Mouse (Mus musculus) thymus, adult 2 months (tissue): ENCODE data around the gene Sap30l. TPM values are rescaled to one million over a fixed set of nuclear protein-coding genes. Genes with fewer than 3 reads are reported as not detected.

Source experiments
- DNase-seq: peaks from one replicate; pipeline ENCODE4 v3.0.0; 2021
- H3K27ac ChIP-seq: fragments of 200-500 bp; 2 replicates; pipeline ENCODE4 v1.5.1; 2012; ENCODE audit warnings: low read length, control low read depth; ENCODE audit not compliant: control insufficient read depth, insufficient read depth
- H3K27me3 ChIP-seq: fragments of 200-500 bp; 2 replicates; pipeline ENCODE4 v1.6.1; 2012; ENCODE audit warnings: mild to moderate bottlenecking, low read length, moderate library complexity, mixed read lengths; ENCODE audit not compliant: control insufficient read depth, insufficient read depth
- H3K36me3 ChIP-seq: fragments of 200-500 bp; 2 replicates; pipeline ENCODE4 v1.6.1; 2012; ENCODE audit warnings: mild to moderate bottlenecking, low read length, moderate library complexity; ENCODE audit not compliant: control insufficient read depth, insufficient read depth
- H3K4me1 ChIP-seq: fragments of 200-500 bp; replicated peaks from 2 replicates; pipeline ENCODE4 v1.6.1; 2012; ENCODE audit warnings: low read length; ENCODE audit not compliant: control insufficient read depth, insufficient read depth
- H3K4me3 ChIP-seq: fragments of 200-500 bp; 2 replicates; pipeline ENCODE4 v1.5.1; 2012; ENCODE audit warnings: mild to moderate bottlenecking, low read length, control low read depth, moderate library complexity; ENCODE audit not compliant: control insufficient read depth, insufficient read depth
- CTCF ChIP-seq: fragments of 200-500 bp; IDR thresholded peaks from 2 replicates; pipeline ENCODE4 v1.5.1; 2012; ENCODE audit warnings: mild to moderate bottlenecking, control low read depth, low read length, moderate library complexity, borderline replicate concordance; ENCODE audit not compliant: control insufficient read depth, poor library complexity, insufficient read depth; ENCODE audit errors: extremely low read depth
- POLR2A ChIP-seq: fragments of 200-500 bp; IDR thresholded peaks from 2 replicates; pipeline ENCODE4 v1.6.1; 2012; ENCODE audit warnings: mild to moderate bottlenecking, low read length, control low read depth, moderate library complexity; ENCODE audit not compliant: control insufficient read depth, poor library complexity, insufficient read depth; ENCODE audit errors: extremely low read depth
- WGBS: fragments of 180-500 bp; shearing (Covaris S2); methylation state at CpG from one replicate; pipeline ENCODE4 v1.1.7; 2018; 5-methylcytosine and 5-hydroxymethylcytosine counted together
- polyA plus RNA-seq: library from polyadenylated mRNA; depleted of rRNA; stranded (reverse); fragments of >200 nt; gene quantifications from 2 replicates; pipeline ENCODE4 v1.2.3, GENCODE M21; 2012

Sap30l gene
- polyA plus RNA-seq, 1 experiment = 37.1 TPM

GRCm38 (mm10) chr11:57805047-57805446 lies 3.6 kb downstream of the Sap30l start:
- no peak overlapping the region for H3K27ac ChIP-seq
- peaks cover 16% of the 10 kb centered on the region for H3K4me1 ChIP-seq
- H3K36me3 ChIP-seq = peaks cover 18% of the 10 kb centered on the region
- DNase-seq = no peak
- H3K27me3 ChIP-seq = no peaks in the 10 kb centered on the region
- 28% methylated on average over 3 of the region's 3 CpGs for WGBS
- no peak overlapping the region for H3K4me3 ChIP-seq
- no peak for TF ChIP-seq CTCF
- TF ChIP-seq POLR2A = no peak

GRCm38 (mm10) chr11:57809017-57809731 lies 7.7 kb downstream of the Sap30l start:
- H3K4me1 ChIP-seq = no peaks in the 10 kb centered on the region; the same call in 1 of the 2 replicates
- H3K27me3 ChIP-seq = no peaks in the 10 kb centered on the region
- no peak for DNase-seq
- H3K4me3 ChIP-seq = no peak overlapping the region
- no peak overlapping the region for H3K27ac ChIP-seq
- peaks cover 25% of the 10 kb centered on the region for H3K36me3 ChIP-seq
- WGBS = 96% methylated on average over 17 of the region's 17 CpGs
- no peak for TF ChIP-seq CTCF
- TF ChIP-seq POLR2A = no peak

- Histone ChIP-seq H3K4me3 (no peak overlapping the region), H3K27ac (no peak overlapping the region), H3K36me3 (peaks cover 25% of the 10 kb centered on the region), H3K27me3 (no peaks in the 10 kb centered on the region), H3K4me1 (no peaks in the 10 kb centered on the region; the same call in 1 of the 2 replicates)
- DNase-seq = no peak
- no peak for TF ChIP-seq POLR2A
- TF ChIP-seq CTCF = no peak
- WGBS = 97% methylated on average over 8 of the region's 8 CpGs
Measured at GRCm38 (mm10) chr11:57809732-57810098, 8.3 kb downstream of the Sap30l start.

- 97% methylated on average over 7 of the region's 7 CpGs for WGBS
- no peak overlapping the region for H3K27ac ChIP-seq
- no peak for DNase-seq
- H3K4me1 ChIP-seq = no peaks in the 10 kb centered on the region
- H3K27me3 ChIP-seq = no peaks in the 10 kb centered on the region
- TF ChIP-seq CTCF (no peak), POLR2A (no peak)
- peaks cover 25% of the 10 kb centered on the region for H3K36me3 ChIP-seq
- no peak overlapping the region for H3K4me3 ChIP-seq
Measured at GRCm38 (mm10) chr11:57811006-57811405, 9.6 kb downstream of the Sap30l start.

GRCm38 (mm10) chr11:57812212-57812611 lies 10.8 kb downstream of the Sap30l start:
- H3K4me3 ChIP-seq = no peak overlapping the region
- WGBS = 96% methylated on average over 8 of the region's 8 CpGs
- H3K4me1 ChIP-seq = no peaks in the 10 kb centered on the region
- peaks cover 25% of the 10 kb centered on the region for H3K36me3 ChIP-seq
- TF ChIP-seq POLR2A (no peak), CTCF (no peak)
- H3K27ac ChIP-seq = no peak overlapping the region
- DNase-seq = no peak
- no peaks in the 10 kb centered on the region for H3K27me3 ChIP-seq

- no peak overlapping the region for H3K27ac ChIP-seq
- no peaks in the 10 kb centered on the region for H3K27me3 ChIP-seq
- no peak overlapping the region for H3K4me3 ChIP-seq
- no peak for TF ChIP-seq POLR2A
- TF ChIP-seq CTCF = no peak
- 99% methylated on average over 3 of the region's 3 CpGs for WGBS
- peaks cover 19% of the 10 kb centered on the region for H3K36me3 ChIP-seq
- DNase-seq = no peak
- no peaks in the 10 kb centered on the region for H3K4me1 ChIP-seq
Measured at GRCm38 (mm10) chr11:57813641-57814040, 12.2 kb downstream of the Sap30l start.
